Mouse (Mus musculus) ES-E14 (cell line): Measurements from ENCODE around the gene Gm49395. TPM values are rescaled to one million over a fixed set of nuclear protein-coding genes. Genes with fewer than 3 reads are reported as not detected.

Experiments used
- DNase-seq: peaks from one replicate; pipeline ENCODE4 v3.0.0-alpha.2; 2013; ENCODE audit warnings: low read depth, low spot score
- H3K27ac ChIP-seq: 2 replicates; pipeline ENCODE4 v1.5.1; 2012; ENCODE audit warnings: low read depth, mild to moderate bottlenecking, low read length, moderate library complexity, mixed read lengths; ENCODE audit not compliant: poor library complexity, insufficient read depth, severe bottlenecking
- H3K36me3 ChIP-seq: 2 replicates; pipeline ENCODE4 v1.6.1; 2012; ENCODE audit warnings: mild to moderate bottlenecking, low read length, moderate library complexity, mixed read lengths; ENCODE audit not compliant: control insufficient read depth, poor library complexity, insufficient read depth, severe bottlenecking
- H3K4me1 ChIP-seq, 2 experiments: fragments of 150-350 bp in 1 of 2; sonication (generic) in 1 of 2; 2 replicates each; pipeline ENCODE4 v1.6.1; 2012; ENCODE audit warnings: low read length in 2 of 2, mild to moderate bottlenecking in 1 of 2, mixed read lengths in 1 of 2; ENCODE audit not compliant: control insufficient read depth in 2 of 2, insufficient read depth in 2 of 2, poor library complexity in 1 of 2
- H3K4me3 ChIP-seq, 2 experiments: fragments of 150-350 bp in 1 of 2; sonication (generic) in 1 of 2; 2 replicates each; pipeline ENCODE4 v1.5.1; 2012; ENCODE audit warnings: low read length in 2 of 2, low read depth in 1 of 2, mild to moderate bottlenecking in 1 of 2, mixed read lengths in 1 of 2; ENCODE audit not compliant: insufficient read depth in 1 of 2, poor library complexity in 1 of 2, severe bottlenecking in 1 of 2
- H3K9ac ChIP-seq: 2 replicates; pipeline ENCODE4 v1.6.1; 2012; ENCODE audit warnings: low read depth, mild to moderate bottlenecking, low read length, mixed read lengths; ENCODE audit not compliant: poor library complexity, insufficient read depth, severe bottlenecking
- H3K9me3 ChIP-seq: fragments of 150-350 bp; sonication (generic); 2 replicates; pipeline ENCODE4 v1.6.1; 2012; ENCODE audit warnings: low read depth, mild to moderate bottlenecking, low read length; ENCODE audit not compliant: control insufficient read depth, insufficient read depth
- CHD2 ChIP-seq: IDR thresholded peaks from 2 replicates; pipeline ENCODE4 v1.6.1; 2014; ENCODE audit warnings: mild to moderate bottlenecking, low read depth, low read length, inconsistent platforms
- HCFC1 ChIP-seq: IDR thresholded peaks from 2 replicates; pipeline ENCODE4 v1.6.1; 2012; ENCODE audit warnings: low read length, inconsistent platforms, borderline replicate concordance; ENCODE audit not compliant: insufficient read depth
- MAFK ChIP-seq: IDR thresholded peaks from 2 replicates; pipeline ENCODE4 v1.6.1; 2014; ENCODE audit warnings: mild to moderate bottlenecking, low read depth, low read length, inconsistent platforms; ENCODE audit not compliant: insufficient read depth
- ZC3H11A ChIP-seq: IDR thresholded peaks from 2 replicates; pipeline ENCODE4 v1.6.1; 2012; ENCODE audit warnings: low read depth, mild to moderate bottlenecking, inconsistent platforms, low read length, borderline replicate concordance
- ZNF384 ChIP-seq: IDR thresholded peaks from 2 replicates; pipeline ENCODE4 v1.6.1; 2012; ENCODE audit warnings: low read depth, low read length, inconsistent platforms
- in situ Hi-C, 2 experiments: fragments of 600-800 bp; cut with MboI; formaldehyde crosslinking; loops; one replicate each; pipeline ENCODE4 v1.15.1; 2025; ENCODE audit warnings: low sequenced_read_pairs in 2 of 2, inconsistent platforms in 1 of 2; ENCODE audit not compliant: unreplicated experiment in 2 of 2
- total RNA-seq: library from RNA; depleted of rRNA; stranded (reverse); fragments of 300-350 nt; gene quantifications from 2 replicates; pipeline ENCODE4 v1.2.3, GENCODE M21; 2012

Gm49395 gene
- total RNA-seq, 1 experiment = 4.8 TPM

GRCm38 (mm10) chr13:115130035-115130434 is 28.3 kb upstream of the Gm49395 start:
- H3K9ac ChIP-seq = no peak overlapping the region
- H3K36me3 ChIP-seq = no peaks in the 10 kb centered on the region
- DNase-seq = no peak
- TF ChIP-seq HCFC1 = no peak
- no peak for TF ChIP-seq ZC3H11A
- TF ChIP-seq ZNF384 = no peak
- TF ChIP-seq MAFK = no peak
- TF ChIP-seq CHD2 = no peak
- in situ Hi-C loops = no loop called here
- H3K4me1 ChIP-seq = no peaks in the 10 kb centered on the region
- no peak overlapping the region for H3K27ac ChIP-seq
- H3K9me3 ChIP-seq = no peaks in the 10 kb centered on the region
- H3K4me3 ChIP-seq = no peak overlapping the region

GRCm38 (mm10) chr13:115127826-115128225 is 26.1 kb upstream of the Gm49395 start:
- no peak for DNase-seq
- in situ Hi-C loops = no loop called here
- Histone ChIP-seq H3K27ac (no peak overlapping the region), H3K9me3 (no peaks in the 10 kb centered on the region), H3K4me1 (no peaks in the 10 kb centered on the region), H3K4me3 (no peak overlapping the region), H3K36me3 (no peaks in the 10 kb centered on the region), H3K9ac (no peak overlapping the region)
- TF ChIP-seq ZC3H11A = no peak
- no peak for TF ChIP-seq ZNF384
- no peak for TF ChIP-seq CHD2
- no peak for TF ChIP-seq HCFC1
- TF ChIP-seq MAFK = no peak

- H3K9me3 ChIP-seq = no peaks in the 10 kb centered on the region
- no peaks in the 10 kb centered on the region for H3K4me1 ChIP-seq
- H3K4me3 ChIP-seq = no peak overlapping the region
- no peaks in the 10 kb centered on the region for H3K36me3 ChIP-seq
- in situ Hi-C loops = no loop called here
- no peak overlapping the region for H3K9ac ChIP-seq
- DNase-seq = no peak
- no peak overlapping the region for H3K27ac ChIP-seq
- no peak for TF ChIP-seq ZNF384
- no peak for TF ChIP-seq ZC3H11A
Observed at GRCm38 (mm10) chr13:115126534-115126933, 24.8 kb upstream of the Gm49395 start.

- Histone ChIP-seq H3K4me1 (no peaks in the 10 kb centered on the region), H3K9ac (no peak overlapping the region), H3K36me3 (no peaks in the 10 kb centered on the region), H3K9me3 (no peaks in the 10 kb centered on the region), H3K27ac (no peak overlapping the region), H3K4me3 (no peak overlapping the region)
- TF ChIP-seq ZNF384 = no peak
- TF ChIP-seq CHD2 = no peak
- no peak for TF ChIP-seq MAFK
- TF ChIP-seq ZC3H11A = no peak
- no peak for TF ChIP-seq HCFC1
- in situ Hi-C loops = no loop called here
- DNase-seq = no peak
Observed at GRCm38 (mm10) chr13:115125130-115125529, 23.4 kb upstream of the Gm49395 start.

- no peak for DNase-seq
- Histone ChIP-seq H3K4me1 (no peaks in the 10 kb centered on the region), H3K9me3 (no peaks in the 10 kb centered on the region), H3K9ac (no peak overlapping the region), H3K4me3 (no peak overlapping the region), H3K36me3 (no peaks in the 10 kb centered on the region), H3K27ac (no peak overlapping the region)
- TF ChIP-seq HCFC1 (no peak), ZNF384 (no peak), MAFK (no peak), CHD2 (no peak), ZC3H11A (no peak)
- in situ Hi-C loops = no loop called here
Observed at GRCm38 (mm10) chr13:115124521-115124920, 22.8 kb upstream of the Gm49395 start.
